Mouse (Mus musculus) heart, postnatal 0 days (tissue): ENCODE results near the gene Tmtc1.

Source experiments
- CTCF ChIP-seq: IDR thresholded peaks from 2 replicates; pipeline ENCODE4 v1.5.1; 2016; ENCODE audit warnings: antibody characterized with exemption, control low read depth, low read depth
- EP300 ChIP-seq: IDR thresholded peaks from 2 replicates; pipeline ENCODE4 v1.6.1; 2016; ENCODE audit warnings: antibody characterized with exemption, low read depth

DNA sequence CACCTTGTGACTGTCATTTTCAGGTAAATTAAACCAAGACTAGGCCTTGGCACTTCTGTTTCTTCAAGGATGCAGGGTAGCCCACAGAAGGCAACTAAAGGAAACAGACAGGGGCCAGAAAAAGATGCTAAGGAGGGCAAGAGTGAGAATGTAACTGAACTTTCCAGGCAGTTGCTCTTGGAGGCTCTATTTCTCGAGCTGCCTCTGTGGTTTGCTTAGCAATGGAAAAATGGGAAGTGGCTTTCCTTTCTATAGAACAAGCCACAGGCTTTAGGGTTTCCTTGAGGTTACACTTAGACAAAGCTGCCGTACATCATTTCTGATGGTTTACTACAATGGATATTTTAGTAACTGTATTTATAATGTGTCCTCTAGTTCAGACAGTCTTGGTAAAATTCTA lies 102.4 kb downstream of the Tmtc1 start:
- no peak for TF ChIP-seq EP300
- TF ChIP-seq CTCF: no peak
